Mouse (Mus musculus): ENCODE results near the gene 0610012G03Rik.

Gene 0610012G03Rik

DNA sequence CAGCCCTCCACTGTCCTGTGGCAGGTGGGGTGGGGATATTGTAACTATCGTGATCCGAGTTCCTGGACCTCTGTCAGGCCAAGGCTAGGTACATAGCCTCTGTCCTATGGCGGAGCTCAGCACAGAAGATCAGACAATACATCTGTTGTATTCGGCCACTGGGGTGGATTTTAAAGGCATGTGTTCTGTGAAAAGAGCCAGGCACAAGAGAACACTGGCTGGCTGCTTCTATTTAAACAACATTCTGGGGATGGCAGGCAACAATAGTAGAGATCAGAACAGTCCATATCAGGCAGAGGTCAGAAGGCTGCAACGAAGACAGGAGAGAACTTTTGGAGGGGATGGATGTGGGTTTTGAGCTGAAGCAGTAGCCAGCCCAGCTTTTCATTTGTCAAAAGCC, 16.0 kb downstream of the 0610012G03Rik start:
- no peak for DNase-seq

DNA sequence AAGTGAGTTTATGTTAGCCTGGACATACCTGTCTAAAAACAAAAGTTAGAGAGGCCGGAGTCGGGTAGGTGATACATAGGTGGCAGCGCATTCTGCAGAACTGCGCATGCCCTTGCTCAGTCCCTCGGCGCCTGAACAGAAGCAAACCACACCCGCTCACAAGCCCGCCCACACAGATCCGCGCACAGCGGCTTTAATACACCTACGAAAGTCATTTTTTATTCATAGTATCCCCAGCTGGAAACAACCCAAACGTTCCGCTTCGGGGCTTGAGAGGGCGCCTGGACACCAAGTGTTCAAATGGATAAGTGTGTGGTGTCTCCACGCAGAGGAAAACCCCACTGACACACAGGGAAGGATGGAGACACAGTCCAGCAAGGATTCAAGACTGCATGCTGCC, 17.0 kb downstream of the 0610012G03Rik start:
- DNase-seq = no peak

DNA sequence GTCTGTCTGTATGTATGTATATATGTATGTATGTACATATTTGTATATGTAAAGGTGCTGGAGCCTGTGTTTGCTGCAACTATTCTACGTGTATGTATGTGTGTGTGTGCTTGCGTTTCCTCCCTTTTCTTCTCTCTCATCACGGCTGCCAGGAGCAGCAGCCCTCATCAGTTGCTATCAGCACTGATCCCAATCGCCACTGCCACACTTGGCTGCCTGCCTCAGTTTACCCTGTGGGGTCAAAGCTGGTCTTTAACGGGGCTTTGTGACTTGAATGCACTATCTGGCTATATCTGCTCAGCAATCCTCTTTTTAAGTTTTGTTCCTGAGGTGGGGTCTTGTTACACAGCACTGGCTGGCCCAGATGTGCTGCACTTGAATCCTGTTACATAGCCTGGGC, 20.9 kb downstream of the 0610012G03Rik start:
- DNase-seq = no peak

DNA sequence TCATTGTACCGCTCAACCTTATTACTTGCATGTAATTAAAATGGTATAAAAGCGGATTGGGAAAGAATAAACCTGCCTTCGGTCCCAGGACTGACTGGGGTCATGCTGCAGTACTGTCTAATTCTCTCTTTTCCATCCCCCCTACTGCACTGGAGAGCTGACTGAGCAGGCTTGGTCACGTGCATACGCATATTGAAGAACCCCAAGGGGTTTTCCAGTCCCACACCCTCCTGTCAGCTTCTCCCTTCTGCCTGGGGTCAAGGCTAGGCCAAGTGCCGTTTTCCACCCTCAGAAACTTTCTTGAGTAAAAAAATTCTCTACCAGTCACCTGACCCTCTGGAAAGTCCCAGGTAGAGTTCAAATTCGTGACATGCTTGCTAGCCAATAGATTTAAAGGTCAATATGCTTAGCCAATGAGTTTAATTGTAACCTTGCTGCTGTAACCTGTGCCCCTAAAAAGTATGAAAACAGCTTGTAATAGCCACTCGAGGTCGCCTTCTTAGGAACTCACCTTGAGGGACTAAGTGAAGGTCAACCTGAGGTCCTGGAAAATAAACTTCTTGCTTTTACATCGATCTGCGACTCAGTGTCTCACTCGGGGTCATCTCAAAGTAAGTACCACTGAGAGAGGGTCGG, 21.6 kb downstream of the 0610012G03Rik start:
- no peak for DNase-seq

DNA sequence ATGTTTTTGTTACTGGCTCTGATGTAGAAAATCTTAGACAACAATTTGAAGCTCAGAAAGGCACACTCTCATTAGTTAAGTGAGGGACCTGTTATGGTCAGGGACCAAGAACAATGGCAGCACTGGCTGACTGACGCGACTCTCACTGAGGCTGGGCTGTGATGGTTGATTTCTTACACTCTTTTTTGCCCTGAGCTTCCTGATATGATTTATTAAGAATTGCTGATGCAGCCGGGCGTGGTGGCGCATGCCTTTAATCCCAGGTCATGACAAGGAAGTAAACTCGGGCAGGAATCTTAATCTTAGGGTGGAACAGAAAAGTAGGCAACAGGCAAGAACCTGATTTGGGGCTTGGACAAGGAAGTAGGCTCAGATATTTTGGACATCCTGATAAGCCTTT, 22.2 kb downstream of the 0610012G03Rik start:
- no peak for DNase-seq

DNA sequence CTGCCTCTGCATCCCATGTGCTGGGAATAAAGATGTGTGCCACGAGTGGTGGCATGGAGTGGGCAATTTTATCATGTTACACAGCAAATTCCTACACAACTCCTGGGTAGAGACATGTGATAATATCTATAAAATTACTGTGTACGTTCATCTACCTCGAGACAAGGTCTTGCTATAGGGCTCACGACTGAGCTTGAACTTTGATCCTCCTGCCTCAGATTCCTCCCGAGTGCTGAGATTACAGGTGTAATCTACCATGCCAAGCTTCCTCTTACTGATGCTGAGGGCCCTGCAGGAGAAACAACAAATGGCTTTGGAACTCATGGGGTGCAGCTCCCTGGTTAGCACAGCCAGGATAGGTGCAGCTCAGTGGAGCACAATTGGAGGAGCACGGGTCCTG, 23.9 kb downstream of the 0610012G03Rik start:
- DNase-seq = no peak

DNA sequence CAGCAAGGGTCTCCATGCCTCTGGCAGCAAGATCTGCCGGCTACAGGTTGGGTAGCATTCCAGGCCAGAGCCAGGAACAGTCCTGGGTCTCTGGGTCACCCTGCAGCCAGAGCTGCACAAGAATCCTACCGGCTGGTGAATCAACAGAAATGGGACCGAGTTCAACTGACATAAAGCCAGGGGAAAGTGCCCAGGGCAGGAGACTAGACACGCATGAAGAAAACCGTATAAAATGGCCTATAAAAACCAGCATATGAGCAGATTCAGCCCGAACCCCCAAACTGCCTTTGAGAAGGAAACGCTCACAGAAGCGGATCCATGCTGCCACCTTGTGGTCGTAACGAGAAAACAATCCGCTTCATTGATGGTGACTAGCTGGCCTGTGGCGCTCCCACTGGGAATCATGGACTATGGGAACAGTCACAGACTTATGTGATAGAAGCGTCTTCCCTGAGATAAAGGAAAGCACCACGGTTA, 30.0 kb downstream of the 0610012G03Rik start:
- peak; percentile 86 for DNase-seq

DNA sequence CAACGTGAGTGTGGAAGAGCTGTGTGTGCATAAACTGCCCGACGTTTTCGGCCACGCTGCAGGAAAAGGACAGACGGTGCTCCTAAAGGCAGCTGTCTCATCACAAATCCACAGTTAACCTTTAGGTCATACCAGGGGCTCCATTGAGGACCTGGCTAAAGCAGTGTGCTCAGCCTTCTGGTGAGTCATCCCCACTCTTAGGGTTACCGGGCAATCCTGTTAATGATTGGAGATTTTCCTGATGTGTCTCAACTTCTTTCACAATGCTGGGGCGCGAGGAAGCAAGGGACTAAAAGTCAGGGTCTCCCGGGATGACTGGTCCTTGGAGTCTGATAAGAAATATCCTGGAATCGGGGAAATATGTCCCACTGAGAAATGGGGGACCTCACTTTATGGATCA, 30.5 kb downstream of the 0610012G03Rik start:
- DNase-seq = no peak

DNA sequence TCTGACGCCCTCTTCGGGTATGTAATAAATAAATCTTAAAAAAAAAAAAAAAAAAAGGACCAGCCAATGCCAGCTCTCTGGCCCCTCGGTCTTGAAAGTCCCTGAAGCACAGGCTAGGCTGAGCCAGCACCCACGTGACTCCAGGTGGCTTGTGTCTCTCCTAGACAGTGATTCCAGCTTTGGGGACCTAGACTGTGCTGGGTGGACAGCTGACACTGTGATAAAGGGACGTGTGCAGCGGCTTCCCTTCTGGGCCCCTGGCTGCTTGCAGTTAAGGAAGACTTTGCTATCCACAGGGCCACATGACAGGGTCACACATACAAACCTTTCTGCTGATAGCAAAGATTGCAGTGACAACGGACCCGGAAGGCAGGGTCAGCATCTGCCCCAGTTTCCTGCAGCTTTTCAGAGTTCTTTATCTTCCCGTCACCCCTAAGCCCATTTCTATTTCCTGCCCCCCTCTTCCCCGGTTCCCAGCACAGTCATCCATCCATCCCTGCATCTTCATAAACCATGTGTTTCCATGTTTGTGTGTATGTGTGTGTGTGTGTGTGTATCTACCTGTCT, 37.9 kb downstream of the 0610012G03Rik start:
- DNase-seq = no peak

DNA sequence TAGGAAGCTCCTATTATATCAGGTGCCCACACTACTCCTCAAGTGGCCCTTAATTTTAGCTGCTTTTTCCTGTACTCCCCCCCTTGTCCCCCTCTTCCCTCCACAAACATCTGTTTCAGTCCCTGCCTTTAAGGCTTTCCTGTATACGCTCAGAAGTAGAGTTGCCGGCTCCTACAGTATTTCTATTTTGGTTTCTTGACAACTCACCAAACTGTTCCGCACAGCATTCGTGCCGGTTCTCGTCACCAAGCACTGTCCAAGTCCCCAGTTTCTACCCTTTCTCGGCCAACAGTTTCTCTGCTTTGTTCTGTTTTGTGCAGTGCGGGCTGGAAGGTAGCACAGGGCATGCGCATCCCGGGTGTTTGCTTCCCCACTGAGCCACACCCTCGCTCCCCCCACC, 39.3 kb downstream of the 0610012G03Rik start:
- DNase-seq = peak; percentile 61

DNA sequence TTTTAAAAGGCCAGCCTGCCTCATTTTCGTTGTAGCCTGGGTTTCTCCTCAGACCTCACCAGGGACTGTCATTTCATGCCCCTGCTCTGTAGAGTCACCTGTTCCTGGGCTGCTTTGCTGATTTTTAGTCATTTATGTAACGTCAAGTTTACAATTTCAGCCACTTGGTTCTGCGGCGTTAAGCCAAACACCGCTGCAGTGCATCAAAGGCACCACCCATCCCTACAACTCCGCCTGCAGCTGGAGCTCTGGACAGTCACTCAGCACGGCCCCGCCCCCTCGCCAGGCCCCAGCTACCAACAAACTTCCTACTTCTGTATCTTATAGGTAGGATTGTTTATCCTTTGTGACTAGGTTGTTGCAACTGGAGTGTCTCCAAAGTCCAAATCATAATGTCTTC, 41.4 kb downstream of the 0610012G03Rik start:
- no peak for DNase-seq

DNA sequence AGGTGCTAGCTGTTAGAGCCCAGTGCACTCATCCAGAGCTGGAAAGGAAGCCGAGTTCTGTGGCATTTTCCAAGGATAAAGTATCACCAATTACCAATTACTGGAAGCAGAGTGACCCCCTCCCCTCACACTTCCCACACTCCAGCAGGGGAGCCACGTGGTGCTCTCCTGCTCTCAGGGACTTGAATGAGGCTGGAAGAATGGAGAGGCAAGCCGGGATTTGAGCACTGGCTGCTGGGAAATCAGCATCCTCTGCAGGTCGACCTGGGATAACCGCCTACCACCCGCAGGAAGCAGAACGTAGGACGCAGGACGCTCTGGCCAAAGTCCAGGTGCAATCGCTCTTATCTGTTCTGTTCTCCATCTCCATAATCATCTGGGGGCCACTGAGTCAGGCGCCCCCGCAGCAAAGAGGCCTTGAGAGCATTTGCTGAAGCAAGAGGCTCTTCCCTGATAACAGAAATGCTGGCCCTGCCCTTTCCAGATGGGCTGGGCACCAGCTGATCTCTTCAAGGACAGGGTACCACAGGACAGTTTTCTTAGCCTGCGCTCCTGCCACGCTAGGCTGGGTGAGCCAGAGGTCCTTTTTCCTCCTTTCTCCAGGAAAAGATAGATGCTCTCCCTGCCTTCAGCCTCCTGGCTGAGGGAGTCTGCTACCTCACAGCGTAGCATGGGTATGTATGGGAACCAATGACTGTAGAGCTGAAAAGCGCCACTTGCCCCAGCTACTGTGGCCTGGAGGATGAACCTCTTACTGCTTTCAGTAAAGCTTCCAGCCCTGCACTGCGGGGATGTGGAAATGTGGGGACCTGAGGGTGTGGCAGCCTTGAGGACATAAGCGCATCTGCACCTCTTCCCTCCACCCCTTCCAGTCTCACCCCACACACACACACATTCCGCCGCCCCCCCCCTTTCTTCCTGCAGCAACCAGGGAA, 42.1 kb downstream of the 0610012G03Rik start:
- DNase-seq = no peak

DNA sequence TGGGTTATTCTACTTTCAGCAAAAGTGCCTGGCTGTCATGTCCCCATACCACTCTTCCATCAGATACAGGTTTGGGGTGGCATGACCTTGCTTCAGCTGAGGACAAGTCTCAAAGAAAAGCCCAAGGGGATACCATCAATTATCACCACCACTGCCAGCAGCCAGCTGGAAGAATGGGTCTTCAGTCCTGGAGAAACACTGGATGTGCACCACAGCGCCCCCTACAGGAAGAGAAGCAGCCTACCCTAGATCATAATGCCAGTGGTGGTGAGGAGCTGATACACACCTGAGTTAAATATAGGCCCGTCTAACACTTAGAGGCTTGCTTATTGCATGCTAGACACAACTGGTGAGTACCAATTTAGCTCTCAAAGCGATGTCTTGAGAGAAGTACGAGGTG, 43.0 kb downstream of the 0610012G03Rik start:
- no peak for DNase-seq

DNA sequence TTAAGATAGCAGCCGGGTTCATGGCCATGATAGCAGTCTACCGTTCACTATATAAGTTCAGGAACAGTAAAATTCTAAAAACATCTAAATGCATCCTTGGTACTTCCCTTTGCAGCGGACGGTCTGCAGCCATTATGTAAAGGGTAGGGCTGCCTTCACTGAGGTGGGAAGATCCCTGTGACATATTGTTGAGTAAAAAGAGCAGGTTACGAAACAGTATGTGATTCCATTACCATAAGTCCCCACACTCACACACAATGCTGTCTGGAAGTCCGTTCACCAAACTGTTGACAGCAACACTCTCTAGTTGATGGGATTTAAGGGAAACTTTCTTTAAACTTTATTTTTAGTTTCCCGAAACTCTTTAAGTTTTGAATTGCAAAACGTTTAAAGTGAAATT, 45.1 kb downstream of the 0610012G03Rik start:
- no peak for DNase-seq

DNA sequence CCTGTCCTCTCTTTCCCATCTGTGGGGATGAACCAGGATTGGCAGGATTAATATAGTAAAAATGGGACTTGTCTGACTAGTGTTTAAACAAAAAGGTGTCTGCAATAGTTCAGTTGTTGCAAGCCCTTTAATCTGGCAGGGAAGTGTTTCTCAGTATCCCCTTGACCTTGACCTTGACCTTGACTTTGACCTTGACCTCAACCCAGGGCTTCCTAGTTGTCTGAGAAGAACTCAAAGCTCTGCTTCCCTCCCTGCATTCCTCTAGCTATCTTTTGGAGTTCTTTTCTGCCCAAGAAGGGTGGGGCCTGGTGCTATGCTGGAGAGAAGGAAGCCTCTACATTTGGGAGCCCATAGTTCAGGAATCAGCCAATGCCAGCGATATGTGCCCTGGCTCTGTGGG, 46.4 kb downstream of the 0610012G03Rik start:
- DNase-seq = no peak

DNA sequence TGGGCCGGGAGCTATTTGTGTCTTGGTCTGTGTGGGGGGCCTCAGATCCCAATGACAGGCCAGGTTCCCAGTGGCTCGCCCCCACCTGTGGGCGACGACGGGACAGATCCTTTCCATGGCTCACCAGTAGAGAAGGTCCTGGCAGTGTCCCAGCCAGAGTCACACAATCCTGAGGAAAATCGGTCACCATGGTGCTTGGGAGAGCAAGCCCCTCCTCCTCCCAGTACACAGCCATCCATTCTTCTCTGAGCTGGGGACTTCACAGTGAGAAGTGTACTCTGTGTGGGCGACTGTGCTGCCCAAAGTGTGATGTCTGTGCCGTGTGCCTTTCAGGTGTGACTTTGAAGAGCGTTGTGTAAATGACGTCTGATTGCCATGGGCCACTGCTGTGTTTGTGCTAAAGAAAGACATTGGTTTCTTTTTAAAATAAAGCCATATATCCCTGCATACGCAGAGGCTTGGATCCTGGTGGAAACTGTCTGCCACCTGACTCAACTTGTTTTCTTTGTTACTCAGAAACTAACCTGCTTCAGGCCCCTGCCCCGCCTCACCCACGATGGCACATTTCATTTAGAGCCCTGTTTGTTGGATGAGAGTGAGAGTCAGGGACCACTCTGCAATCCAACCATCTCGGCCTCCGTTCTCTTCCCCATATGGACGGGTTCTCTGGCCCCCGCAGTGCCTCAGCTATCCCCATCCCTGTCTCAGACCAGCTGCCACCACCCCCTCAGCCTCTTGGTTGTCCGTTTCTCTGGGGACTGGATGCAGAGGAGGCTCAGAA, 49.6 kb downstream of the 0610012G03Rik start:
- peak; percentile 87 for DNase-seq
